Mouse (Mus musculus) heart, postnatal 0 days (tissue): Measurements from ENCODE around the gene Anln. TPM values are rescaled to one million over a fixed set of nuclear protein-coding genes. Genes with fewer than 3 reads are reported as not detected.

Experiments
- ATAC-seq: fragments of 200-750 bp; cut with Nextera tagmentation; 2 replicates; pipeline ENCODE4 v1.8.0; 2017; ENCODE audit warnings: low read depth, moderate number of reproducible peaks, moderate library complexity; ENCODE audit not compliant: insufficient read depth
- DNase-seq: peaks from one replicate; pipeline ENCODE4 v3.0.0-alpha.2; 2016; ENCODE audit warnings: low spot score
- H3K27ac ChIP-seq: fragments of 300-500 bp; sonication (generic); 2 replicates; pipeline ENCODE4 v1.5.1; 2014; ENCODE audit warnings: low read depth, mild to moderate bottlenecking
- H3K27me3 ChIP-seq: fragments of 300-500 bp; sonication (generic); 2 replicates; pipeline ENCODE4 v1.6.1; 2014; ENCODE audit warnings: low read length, mixed read lengths; ENCODE audit not compliant: control insufficient read depth, insufficient read depth
- H3K36me3 ChIP-seq: fragments of 300-500 bp; sonication (generic); replicated peaks from 2 replicates; pipeline ENCODE4 v1.6.1; 2014; ENCODE audit warnings: low read length, mixed read lengths; ENCODE audit not compliant: control insufficient read depth, insufficient read depth
- H3K4me1 ChIP-seq: fragments of 300-500 bp; sonication (generic); 2 replicates; pipeline ENCODE4 v1.6.1; 2014; ENCODE audit warnings: antibody characterized with exemption; ENCODE audit not compliant: control insufficient read depth, insufficient read depth
- H3K4me2 ChIP-seq: fragments of 300-500 bp; sonication (generic); 2 replicates; pipeline ENCODE4 v1.6.1; 2014; ENCODE audit warnings: low read depth, mild to moderate bottlenecking, low read length, moderate library complexity
- H3K4me3 ChIP-seq: fragments of 300-500 bp; sonication (generic); 2 replicates; pipeline ENCODE4 v1.5.1; 2014; ENCODE audit warnings: low read depth, low read length
- H3K9ac ChIP-seq: fragments of 300-500 bp; sonication (generic); replicated peaks from 2 replicates; pipeline ENCODE4 v1.6.1; 2014; ENCODE audit warnings: low read depth, low read length, mixed read lengths
- H3K9me3 ChIP-seq: fragments of 300-500 bp; sonication (generic); replicated peaks from 2 replicates; pipeline ENCODE4 v1.6.1; 2016; ENCODE audit warnings: low read length; ENCODE audit not compliant: control insufficient read depth
- CTCF ChIP-seq: IDR thresholded peaks from 2 replicates; pipeline ENCODE4 v1.5.1; 2016; ENCODE audit warnings: antibody characterized with exemption, control low read depth, low read depth
- EP300 ChIP-seq: IDR thresholded peaks from 2 replicates; pipeline ENCODE4 v1.6.1; 2016; ENCODE audit warnings: antibody characterized with exemption, low read depth
- WGBS: fragments of 180-500 bp; shearing (Covaris S2); extraction: QIAGEN DNeasy Blood & Tissue Kit; methylation state at CpG from one replicate; pipeline ENCODE4 v1.1.7; 2014; 5-methylcytosine and 5-hydroxymethylcytosine counted together
- polyA plus RNA-seq: library from polyadenylated mRNA; unstranded; fragments of >200 nt; fragmentation: Nextera tagmentation; extraction: Ambion mirVana; gene quantifications from 2 replicates; pipeline ENCODE4 v1.2.1, GENCODE M21; 2015
- total RNA-seq: library from RNA; depleted of rRNA; stranded (reverse); fragments of >200 nt; gene quantifications from 2 replicates; pipeline ENCODE4 v1.2.3, GENCODE M21; 2014; ENCODE audit warnings: low replicate concordance; rRNA removed

The Anln gene
- total and polyA plus RNA-seq, 2 experiments from 2014 or later: 12.9 to 35.0 TPM

- Histone ChIP-seq H3K27me3 (no peaks in the 10 kb centered on the region), H3K27ac (peak within 1 kb of the TSS; percentile 82), H3K4me3 (peak within 1 kb of the TSS; percentile 97), H3K36me3 (peaks cover 26% of the 10 kb centered on the region), H3K4me1 (0 out of 2 replicates have a peak, but pooled peaks cover 8% of the 10 kb centered on the region), H3K9me3 (peaks cover 5% of the 10 kb centered on the region), H3K9ac (peak within 1 kb of the TSS; percentile 96), H3K4me2 (peak within 1 kb of the TSS; percentile 93)
- TF ChIP-seq EP300 (no peak), CTCF (no peak)
- ATAC-seq (peak; percentile 100), DNase-seq (peak; percentile 98)
- under 1% methylated on average over 56 of the region's 56 CpGs for WGBS
Observed at GRCm38 (mm10) chr9:22307156-22307919, 81.7 kb downstream of the Anln start, which contains the start of gene Zfp810. Gene Zfp810, minus strand, starts transcription at chr9:22307648.

DNA sequence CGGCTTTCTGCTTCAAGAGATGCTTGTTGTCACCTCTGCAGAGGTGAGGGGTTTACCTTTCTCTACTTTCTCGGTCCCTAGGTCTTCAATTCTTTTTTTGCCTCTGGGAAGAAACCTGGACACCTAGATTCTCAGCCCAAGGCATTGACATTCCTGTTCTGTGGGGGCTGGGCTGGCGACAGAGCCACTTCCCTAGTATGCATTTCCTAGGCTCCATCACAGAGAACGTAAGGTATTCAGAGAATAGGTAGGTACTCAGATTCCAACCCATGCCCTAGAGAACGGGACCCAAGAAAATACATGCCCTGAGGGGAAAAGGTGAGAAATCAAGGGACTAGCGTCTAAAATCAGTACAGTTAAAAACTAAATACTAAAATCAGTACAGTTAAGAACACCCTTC, 82.3 kb downstream of the Anln start:
- Histone ChIP-seq H3K27me3 (no peaks in the 10 kb centered on the region), H3K4me2 (peak overlapping the region; percentile 93), H3K9ac (peak overlapping the region; percentile 96), H3K9me3 (no peaks in the 10 kb centered on the region; the same call in none of the 2 replicates), H3K4me3 (peak overlapping the region; percentile 97), H3K4me1 (0 out of 2 replicates have a peak, but pooled peaks cover 8% of the 10 kb centered on the region), H3K27ac (peak overlapping the region; percentile 82; the same call in 1 of the 2 replicates), H3K36me3 (peaks cover 29% of the 10 kb centered on the region)
- ATAC-seq: no peak
- DNase-seq: no peak
- WGBS: 20% methylated on average over 6 of the region's 6 CpGs
- TF ChIP-seq CTCF: no peak
- TF ChIP-seq EP300: no peak

GRCm38 (mm10) chr9:22302199-22302598, 86.8 kb downstream of the Anln start:
- Histone ChIP-seq H3K36me3 (peaks cover 51% of the 10 kb centered on the region), H3K9me3 (no peaks in the 10 kb centered on the region; the same call in 1 of the 2 replicates), H3K4me2 (no peak overlapping the region), H3K27ac (no peak overlapping the region), H3K27me3 (no peaks in the 10 kb centered on the region), H3K4me1 (0 out of 2 replicates have a peak, but pooled peaks cover 8% of the 10 kb centered on the region), H3K4me3 (no peak overlapping the region), H3K9ac (no peak overlapping the region)
- 95% methylated on average over 1 of the region's 1 CpGs for WGBS
- no peak for TF ChIP-seq EP300
- no peak for TF ChIP-seq CTCF
- ATAC-seq (no peak), DNase-seq (no peak)

Other genes starting within 250 kb of the Anln start
- 7.4 and 28.1 TPM in 2 replicates for gene Pigyl, start 232.3 kb downstream of the Anln start, total RNA-seq
- 61.7 and 68.1 TPM in 2 replicates for gene Pigyl, start 232.3 kb downstream of the Anln start, polyA plus RNA-seq
- not detected in 2 replicates for gene Zfp872, start 201.1 kb downstream of the Anln start, total RNA-seq
- not detected in 2 replicates for gene Zfp872, start 201.1 kb downstream of the Anln start, polyA plus RNA-seq
- gene Zfp809, start 163.5 kb downstream of the Anln start, total RNA-seq: 7.5 and 12.6 TPM in 2 replicates
- 14.6 and 16.7 TPM in 2 replicates for gene Zfp809, start 163.5 kb downstream of the Anln start, polyA plus RNA-seq
- gene Zfp599, start 129.3 kb downstream of the Anln start, total RNA-seq: 0.50 and 1.5 TPM in 2 replicates
- gene Zfp599, start 129.3 kb downstream of the Anln start, polyA plus RNA-seq: 1.7 TPM in 2 replicates
- gene Zfp810, start 81.5 kb downstream of the Anln start, total RNA-seq: 16.7 and 27.8 TPM in 2 replicates
- gene Zfp810, start 81.5 kb downstream of the Anln start, polyA plus RNA-seq: 13.1 and 14.3 TPM in 2 replicates
- 0.69 and 1.6 TPM in 2 replicates for gene 9530077C05Rik, start 22.3 kb upstream of the Anln start, total RNA-seq
- gene 9530077C05Rik, start 22.3 kb upstream of the Anln start, polyA plus RNA-seq: 0.62 and 0.85 TPM in 2 replicates
- gene Gm17545, start 65.1 kb upstream of the Anln start, total RNA-seq: not detected in 2 replicates
- gene Gm17545, start 65.1 kb upstream of the Anln start, polyA plus RNA-seq: not detected in 2 replicates
- 41.5 and 47.1 TPM in 2 replicates for gene Rp9, start 80.6 kb upstream of the Anln start, total RNA-seq
- 50.9 and 54.7 TPM in 2 replicates for gene Rp9, start 80.6 kb upstream of the Anln start, polyA plus RNA-seq
- gene Bbs9, start 86.5 kb upstream of the Anln start, total RNA-seq: 17.2 and 18.9 TPM in 2 replicates
- 5.2 and 5.5 TPM in 2 replicates for gene Bbs9, start 86.5 kb upstream of the Anln start, polyA plus RNA-seq